Mouse (Mus musculus): ENCODE results near the gene Ttc28. TPM values are rescaled to one million over a fixed set of nuclear protein-coding genes. Genes with fewer than 3 reads are reported as not detected.
A peak's percentile ranks its signal among the peaks of the same experiment; 100 is the strongest.

Ttc28 gene
- polyA plus RNA-seq, 1 experiment from 2014 or later = 11.7 TPM

DNA sequence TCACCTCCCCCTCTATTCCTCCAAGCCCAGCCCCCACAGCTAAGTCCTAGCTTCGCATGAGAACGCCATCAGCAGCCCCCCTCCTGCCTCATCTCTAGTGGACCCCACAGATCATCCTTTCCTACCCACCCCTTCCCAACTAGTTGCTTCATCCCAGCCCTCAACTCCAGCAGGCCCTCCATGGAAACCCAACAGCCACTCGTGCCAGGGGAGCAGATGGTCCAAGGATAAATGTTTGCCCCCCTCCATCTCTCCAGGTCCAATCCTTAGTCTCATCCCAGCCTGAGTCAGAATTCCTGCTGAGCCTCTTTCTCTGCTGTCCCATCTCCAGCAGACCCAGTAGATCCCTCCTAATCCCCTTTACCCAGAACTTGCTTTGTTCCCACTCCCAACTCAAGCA is 36.6 kb downstream of the Ttc28 start:
- H3K4me3 ChIP-seq (ENCODE audit: low read depth, low read length) = no peak overlapping the region
- no peak for DNase-seq (ENCODE audit: low spot score)
- no peaks in the 10 kb centered on the region for H3K27me3 ChIP-seq (ENCODE audit: control insufficient read depth, insufficient read depth, low read length)
- H3K4me1 ChIP-seq (ENCODE audit: control insufficient read depth, insufficient read depth, low read length) = no peaks in the 10 kb centered on the region
- no peak overlapping the region for H3K9ac ChIP-seq (replicated peaks; ENCODE audit: low read length)
- H3K27ac ChIP-seq (replicated peaks; ENCODE audit: low read depth, low read length) = no peak overlapping the region
- ATAC-seq (replicated peaks; ENCODE audit: insufficient number of reproducible peaks, low FRiP score, low TSS enrichment, low read depth) = no peak
- WGBS = 83% methylated on average over 3 of the region's 3 CpGs
- no peak overlapping the region for H3K4me2 ChIP-seq (ENCODE audit: low read depth, low read length)
- no peaks in the 10 kb centered on the region for H3K36me3 ChIP-seq (replicated peaks; ENCODE audit: control insufficient read depth, insufficient read depth, low read depth, low read length)
- H3K9me3 ChIP-seq (replicated peaks; ENCODE audit: control insufficient read depth, low read length) = no peaks in the 10 kb centered on the region

DNA sequence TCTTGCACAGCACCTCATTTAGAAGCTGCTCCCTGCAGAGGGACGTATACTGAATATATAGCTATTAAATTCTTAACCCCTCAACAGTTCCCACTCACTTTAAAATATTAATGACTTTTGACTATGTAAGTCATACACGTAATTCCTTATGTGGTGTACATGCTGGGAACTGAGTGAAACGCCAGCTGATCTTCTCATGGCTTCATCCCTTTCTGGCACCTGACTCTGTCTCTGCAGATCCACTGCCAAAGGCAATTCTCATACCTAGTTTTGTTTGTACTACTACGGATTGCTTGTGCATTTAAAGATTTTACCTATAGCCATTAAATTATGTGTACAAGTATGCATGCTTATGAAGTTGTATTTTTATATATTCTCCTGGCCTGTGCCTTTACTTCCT is 39.9 kb downstream of the Ttc28 start:
- DNase-seq (ENCODE audit: low spot score) (no peak), ATAC-seq (replicated peaks; ENCODE audit: insufficient number of reproducible peaks, low FRiP score, low TSS enrichment, low read depth) (no peak)
- Histone ChIP-seq H3K4me3 (ENCODE audit: low read depth, low read length) (no peak overlapping the region), H3K4me1 (ENCODE audit: control insufficient read depth, insufficient read depth, low read length) (no peaks in the 10 kb centered on the region), H3K36me3 (replicated peaks; ENCODE audit: control insufficient read depth, insufficient read depth, low read depth, low read length) (no peaks in the 10 kb centered on the region), H3K27ac (replicated peaks; ENCODE audit: low read depth, low read length) (no peak overlapping the region), H3K9ac (replicated peaks; ENCODE audit: low read length) (no peak overlapping the region), H3K4me2 (ENCODE audit: low read depth, low read length) (no peak overlapping the region), H3K27me3 (ENCODE audit: control insufficient read depth, insufficient read depth, low read length) (no peaks in the 10 kb centered on the region), H3K9me3 (replicated peaks; ENCODE audit: control insufficient read depth, low read length) (no peaks in the 10 kb centered on the region)
- WGBS = 85% methylated on average over 4 of the region's 4 CpGs

DNA sequence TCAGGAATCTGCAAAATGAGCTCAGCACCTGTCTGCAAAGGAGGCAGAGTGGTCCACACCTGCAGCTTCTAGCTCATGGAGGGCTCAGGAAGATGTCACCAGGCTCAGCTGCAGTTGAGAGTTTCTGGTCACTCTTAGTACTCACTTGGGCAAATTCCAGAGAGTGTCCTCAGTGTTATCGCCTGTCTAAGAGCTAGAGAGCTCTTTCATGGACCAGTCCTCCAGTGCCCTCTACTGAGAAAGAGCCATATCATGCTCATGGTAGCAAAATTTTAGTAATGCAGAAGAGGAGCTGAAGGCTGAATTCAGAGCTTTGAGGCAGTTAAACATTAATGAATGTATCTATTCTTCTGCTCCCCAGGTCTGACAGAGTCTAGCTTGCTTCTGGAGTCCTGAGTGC is 43.7 kb downstream of the Ttc28 start:
- DNase-seq (ENCODE audit: low spot score) (peak; percentile 15), ATAC-seq (replicated peaks; ENCODE audit: insufficient number of reproducible peaks, low FRiP score, low TSS enrichment, low read depth) (no peak)
- Histone ChIP-seq H3K9ac (replicated peaks; ENCODE audit: low read length) (no peak overlapping the region), H3K4me3 (ENCODE audit: low read depth, low read length) (no peak overlapping the region), H3K27ac (replicated peaks; ENCODE audit: low read depth, low read length) (no peak overlapping the region), H3K9me3 (replicated peaks; ENCODE audit: control insufficient read depth, low read length) (no peaks in the 10 kb centered on the region), H3K36me3 (replicated peaks; ENCODE audit: control insufficient read depth, insufficient read depth, low read depth, low read length) (no peaks in the 10 kb centered on the region), H3K27me3 (ENCODE audit: control insufficient read depth, insufficient read depth, low read length) (no peaks in the 10 kb centered on the region), H3K4me1 (ENCODE audit: control insufficient read depth, insufficient read depth, low read length) (no peaks in the 10 kb centered on the region), H3K4me2 (ENCODE audit: low read depth, low read length) (no peak overlapping the region)
- 23% methylated on average over 1 of the region's 1 CpGs for WGBS

DNA sequence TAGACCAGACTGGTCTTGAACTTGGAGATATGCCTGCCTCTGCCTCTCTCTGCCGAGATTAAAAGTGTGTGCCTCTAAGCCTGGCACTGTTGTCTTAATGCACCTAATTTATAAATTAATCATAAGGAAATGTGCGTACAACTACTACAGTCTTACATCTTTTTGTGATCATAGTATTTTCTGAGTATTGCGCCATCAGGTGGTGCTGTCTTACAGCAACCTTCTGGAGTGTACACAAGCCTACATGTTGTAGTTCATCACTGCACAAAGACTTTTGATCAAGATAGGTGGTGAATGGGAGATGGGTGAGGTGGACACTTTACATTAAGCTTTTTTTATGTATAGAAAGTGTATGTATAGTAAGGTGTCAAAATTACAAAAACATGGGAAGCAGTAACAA is 45.0 kb downstream of the Ttc28 start:
- Histone ChIP-seq H3K4me1 (ENCODE audit: control insufficient read depth, insufficient read depth, low read length) (no peaks in the 10 kb centered on the region), H3K27ac (replicated peaks; ENCODE audit: low read depth, low read length) (no peak overlapping the region), H3K4me2 (ENCODE audit: low read depth, low read length) (no peak overlapping the region), H3K36me3 (replicated peaks; ENCODE audit: control insufficient read depth, insufficient read depth, low read depth, low read length) (no peaks in the 10 kb centered on the region), H3K27me3 (ENCODE audit: control insufficient read depth, insufficient read depth, low read length) (no peaks in the 10 kb centered on the region), H3K9ac (replicated peaks; ENCODE audit: low read length) (no peak overlapping the region), H3K9me3 (replicated peaks; ENCODE audit: control insufficient read depth, low read length) (no peaks in the 10 kb centered on the region), H3K4me3 (ENCODE audit: low read depth, low read length) (no peak overlapping the region)
- WGBS = 95% methylated on average over 3 of the region's 3 CpGs
- DNase-seq (ENCODE audit: low spot score) (no peak), ATAC-seq (replicated peaks; ENCODE audit: insufficient number of reproducible peaks, low FRiP score, low TSS enrichment, low read depth) (no peak)

DNA sequence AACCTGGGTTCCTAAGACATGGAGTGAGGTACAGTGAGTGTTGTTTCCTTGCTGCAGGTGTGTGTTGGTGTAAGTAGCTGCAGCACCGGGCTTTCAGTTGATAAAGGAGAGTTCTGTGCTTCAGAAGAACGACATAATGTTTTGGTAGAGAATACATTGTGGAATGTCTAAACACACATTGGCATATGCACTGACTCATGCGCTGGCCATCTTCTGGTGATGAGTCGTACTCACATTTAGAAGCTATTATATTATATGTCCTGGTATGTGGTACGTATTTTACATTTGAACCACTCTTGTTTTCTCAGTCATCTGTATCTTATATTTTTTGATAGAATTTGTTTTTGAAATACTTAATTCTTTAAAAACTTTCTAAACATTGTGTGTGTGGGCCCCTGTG is 46.2 kb downstream of the Ttc28 start:
- Histone ChIP-seq H3K27me3 (ENCODE audit: control insufficient read depth, insufficient read depth, low read length) (no peaks in the 10 kb centered on the region), H3K36me3 (replicated peaks; ENCODE audit: control insufficient read depth, insufficient read depth, low read depth, low read length) (no peaks in the 10 kb centered on the region), H3K9ac (replicated peaks; ENCODE audit: low read length) (no peak overlapping the region), H3K9me3 (replicated peaks; ENCODE audit: control insufficient read depth, low read length) (no peaks in the 10 kb centered on the region), H3K4me1 (ENCODE audit: control insufficient read depth, insufficient read depth, low read length) (no peaks in the 10 kb centered on the region), H3K4me2 (ENCODE audit: low read depth, low read length) (no peak overlapping the region), H3K27ac (replicated peaks; ENCODE audit: low read depth, low read length) (no peak overlapping the region), H3K4me3 (ENCODE audit: low read depth, low read length) (no peak overlapping the region)
- no peak for DNase-seq (ENCODE audit: low spot score)
- WGBS = 94% methylated on average over 5 of the region's 5 CpGs
- no peak for ATAC-seq (replicated peaks; ENCODE audit: insufficient number of reproducible peaks, low FRiP score, low TSS enrichment, low read depth)

DNA sequence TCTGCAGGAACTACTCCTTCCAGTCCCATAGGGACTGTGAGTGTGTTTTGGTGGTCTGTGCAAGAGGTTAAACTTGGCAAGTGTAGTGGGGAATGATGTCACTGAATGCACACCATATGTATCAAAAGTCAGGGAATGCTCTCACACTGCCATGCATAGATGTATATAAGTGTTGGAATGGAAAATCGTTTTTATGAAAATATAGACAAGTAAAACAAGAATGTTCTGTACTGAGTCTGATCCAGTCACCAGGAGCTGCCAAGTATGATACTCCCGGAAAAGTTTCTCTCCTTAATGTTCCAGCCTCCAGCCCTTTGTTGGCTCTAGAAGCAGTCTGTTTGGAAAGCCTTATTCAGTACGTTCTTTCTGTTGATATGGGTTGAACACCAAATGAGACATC is 48.7 kb downstream of the Ttc28 start:
- no peaks in the 10 kb centered on the region for H3K27me3 ChIP-seq (ENCODE audit: control insufficient read depth, insufficient read depth, low read length)
- no peak overlapping the region for H3K4me3 ChIP-seq (ENCODE audit: low read depth, low read length)
- ATAC-seq (replicated peaks; ENCODE audit: insufficient number of reproducible peaks, low FRiP score, low TSS enrichment, low read depth) = no peak
- H3K9ac ChIP-seq (replicated peaks; ENCODE audit: low read length) = no peak overlapping the region
- H3K4me1 ChIP-seq (ENCODE audit: control insufficient read depth, insufficient read depth, low read length) = no peaks in the 10 kb centered on the region
- no peak overlapping the region for H3K27ac ChIP-seq (replicated peaks; ENCODE audit: low read depth, low read length)
- H3K9me3 ChIP-seq (replicated peaks; ENCODE audit: control insufficient read depth, low read length) = no peaks in the 10 kb centered on the region
- DNase-seq (ENCODE audit: low spot score) = no peak
- WGBS = 61% methylated on average over 3 of the region's 3 CpGs
- H3K4me2 ChIP-seq (ENCODE audit: low read depth, low read length) = no peak overlapping the region
- H3K36me3 ChIP-seq (replicated peaks; ENCODE audit: control insufficient read depth, insufficient read depth, low read depth, low read length) = no peaks in the 10 kb centered on the region

DNA sequence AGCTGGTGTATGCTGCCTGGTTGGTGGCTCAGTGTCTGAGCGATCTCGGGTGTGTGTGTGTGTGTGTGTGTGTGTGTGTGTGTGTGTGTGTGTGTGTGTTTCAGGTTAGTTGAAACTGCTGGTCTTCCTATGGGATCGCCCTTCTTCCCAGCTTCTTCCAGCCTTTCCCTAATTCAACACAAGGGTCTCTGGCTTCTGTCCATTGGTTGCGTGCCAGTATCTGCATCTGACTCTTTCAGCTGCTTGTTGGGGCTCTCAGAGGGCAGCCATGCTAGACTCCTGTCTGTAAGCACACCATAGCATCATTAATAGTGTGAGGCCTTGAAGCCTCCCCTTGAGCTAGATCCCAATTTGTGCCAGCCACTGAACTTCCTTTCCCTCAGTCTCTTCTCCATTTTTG is 49.7 kb downstream of the Ttc28 start:
- H3K9ac ChIP-seq (replicated peaks; ENCODE audit: low read length) = no peak overlapping the region
- no peaks in the 10 kb centered on the region for H3K36me3 ChIP-seq (replicated peaks; ENCODE audit: control insufficient read depth, insufficient read depth, low read depth, low read length)
- H3K27ac ChIP-seq (replicated peaks; ENCODE audit: low read depth, low read length) = no peak overlapping the region
- DNase-seq (ENCODE audit: low spot score) = no peak
- no peaks in the 10 kb centered on the region for H3K27me3 ChIP-seq (ENCODE audit: control insufficient read depth, insufficient read depth, low read length)
- no peak for ATAC-seq (replicated peaks; ENCODE audit: insufficient number of reproducible peaks, low FRiP score, low TSS enrichment, low read depth)
- 87% methylated on average over 4 of the region's 4 CpGs for WGBS
- no peaks in the 10 kb centered on the region for H3K9me3 ChIP-seq (replicated peaks; ENCODE audit: control insufficient read depth, low read length)
- H3K4me1 ChIP-seq (ENCODE audit: control insufficient read depth, insufficient read depth, low read length) = no peaks in the 10 kb centered on the region
- H3K4me2 ChIP-seq (ENCODE audit: low read depth, low read length) = no peak overlapping the region
- no peak overlapping the region for H3K4me3 ChIP-seq (ENCODE audit: low read depth, low read length)

DNA sequence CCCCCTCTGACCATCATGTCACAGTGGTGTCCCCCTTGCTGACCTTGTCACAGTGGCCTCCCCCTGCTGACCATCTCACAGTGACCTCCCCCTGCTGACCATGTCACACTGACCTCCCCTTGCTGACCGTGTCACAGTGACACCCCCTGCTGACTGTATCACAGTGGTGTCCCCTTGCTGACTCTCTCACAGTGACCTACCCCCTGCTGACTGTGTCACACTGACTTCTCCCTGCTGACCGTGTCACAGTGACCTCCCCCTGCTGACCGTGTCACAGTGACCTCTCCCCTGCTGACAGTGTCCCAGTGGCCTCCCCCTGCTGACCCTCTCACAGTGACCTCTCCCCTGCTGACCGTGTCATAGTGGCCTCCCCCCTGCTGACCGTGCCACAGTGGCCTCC is 57.0 kb downstream of the Ttc28 start:
- no peak overlapping the region for H3K9ac ChIP-seq (replicated peaks; ENCODE audit: low read length)
- H3K4me3 ChIP-seq (ENCODE audit: low read depth, low read length) = no peak overlapping the region
- H3K4me1 ChIP-seq (ENCODE audit: control insufficient read depth, insufficient read depth, low read length) = no peaks in the 10 kb centered on the region
- DNase-seq (ENCODE audit: low spot score) = no peak
- no peak overlapping the region for H3K4me2 ChIP-seq (ENCODE audit: low read depth, low read length)
- ATAC-seq (replicated peaks; ENCODE audit: insufficient number of reproducible peaks, low FRiP score, low TSS enrichment, low read depth) = no peak
- no peaks in the 10 kb centered on the region for H3K9me3 ChIP-seq (replicated peaks; ENCODE audit: control insufficient read depth, low read length)
- 50% methylated on average over 5 of the region's 5 CpGs for WGBS
- H3K27ac ChIP-seq (replicated peaks; ENCODE audit: low read depth, low read length) = no peak overlapping the region
- H3K36me3 ChIP-seq (replicated peaks; ENCODE audit: control insufficient read depth, insufficient read depth, low read depth, low read length) = no peaks in the 10 kb centered on the region
- no peaks in the 10 kb centered on the region for H3K27me3 ChIP-seq (ENCODE audit: control insufficient read depth, insufficient read depth, low read length)

DNA sequence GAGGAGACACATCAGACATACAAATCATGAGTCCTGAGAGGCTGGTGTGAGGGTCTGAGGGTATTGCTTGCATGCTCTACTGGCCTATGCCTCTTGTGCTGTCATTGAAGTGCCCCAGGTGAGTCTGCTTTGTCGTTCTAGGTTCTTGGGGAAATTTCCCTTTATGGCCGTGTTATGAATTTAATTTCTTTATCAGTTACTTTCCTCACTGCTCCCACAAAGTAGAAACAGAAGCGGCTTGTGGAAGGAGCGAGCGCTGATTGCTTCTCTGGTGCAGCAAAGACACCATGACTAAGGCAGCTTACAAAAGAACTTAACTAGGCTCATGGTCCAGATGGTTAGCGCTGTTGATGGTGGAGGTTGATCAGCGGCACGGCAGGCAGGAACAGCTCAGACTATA is 64.7 kb downstream of the Ttc28 start:
- DNase-seq (ENCODE audit: low spot score) (no peak), ATAC-seq (replicated peaks; ENCODE audit: insufficient number of reproducible peaks, low FRiP score, low TSS enrichment, low read depth) (no peak)
- Histone ChIP-seq H3K27me3 (ENCODE audit: control insufficient read depth, insufficient read depth, low read length) (no peaks in the 10 kb centered on the region), H3K9ac (replicated peaks; ENCODE audit: low read length) (no peak overlapping the region), H3K36me3 (replicated peaks; ENCODE audit: control insufficient read depth, insufficient read depth, low read depth, low read length) (no peaks in the 10 kb centered on the region), H3K4me2 (ENCODE audit: low read depth, low read length) (no peak overlapping the region), H3K4me1 (ENCODE audit: control insufficient read depth, insufficient read depth, low read length) (no peaks in the 10 kb centered on the region), H3K9me3 (replicated peaks; ENCODE audit: control insufficient read depth, low read length) (no peaks in the 10 kb centered on the region), H3K27ac (replicated peaks; ENCODE audit: low read depth, low read length) (no peak overlapping the region), H3K4me3 (ENCODE audit: low read depth, low read length) (no peak overlapping the region)
- 92% methylated on average over 8 of the region's 8 CpGs for WGBS

Measured in embryonic facial prominence, embryonic 11.5 days (tissue).